Mouse (Mus musculus) mammary gland, adult 2 months (tissue): ENCODE results near the gene Ddr2. TPM values are rescaled to one million over a fixed set of nuclear protein-coding genes. Genes with fewer than 3 reads are reported as not detected.

Source experiments
- polyA plus RNA-seq: library from polyadenylated mRNA; depleted of rRNA; stranded (reverse); fragments of >200 nt; gene quantifications from 2 replicates; pipeline ENCODE4 v1.2.3, GENCODE M21; 2012; ENCODE audit warnings: low replicate concordance; rRNA removed

Gene Ddr2
- 25.5 and 49.9 TPM in 2 replicates for polyA plus RNA-seq

GRCm38 (mm10) chr1:170110516-170111332 lies at the start of gene Ddr2:
Gene Ddr2, minus strand, starts transcription at chr1:170110762.

GRCm38 (mm10) chr1:169968792-169969515 lies 141.6 kb downstream of the Ddr2 start, which contains the start of gene Hsd17b7:
Gene Hsd17b7, minus strand, starts transcription at chr1:169969241.

GRCm38 (mm10) chr1:169928454-169928971 lies 182.0 kb downstream of the Ddr2 start, which contains the start of gene Ccdc190:
Gene Ccdc190, plus strand, starts transcription at chr1:169928648.

Other genes with a start within 250 kb of the Ddr2 start
- gene Ccdc190, start 182.1 kb downstream of the Ddr2 start, polyA plus RNA-seq: not detected in 2 replicates
- gene Hsd17b7, start 141.5 kb downstream of the Ddr2 start, polyA plus RNA-seq: 3.3 and 9.4 TPM in 2 replicates
- gene Uap1, start 64.2 kb upstream of the Ddr2 start, polyA plus RNA-seq: 16.1 and 28.1 TPM in 2 replicates
- 9.7 and 16.4 TPM in 2 replicates for gene Uhmk1, start 104.6 kb upstream of the Ddr2 start, polyA plus RNA-seq
- gene Sh2d1b2, start 122.0 kb upstream of the Ddr2 start, polyA plus RNA-seq: not detected in 2 replicates
- 0.38 and 0.92 TPM in 2 replicates for gene Sh2d1b1, start 166.6 kb upstream of the Ddr2 start, polyA plus RNA-seq
- gene Gm7694, start 195.6 kb upstream of the Ddr2 start, polyA plus RNA-seq: 5.4 and 7.5 TPM in 2 replicates
- gene Spata46, start 198.0 kb upstream of the Ddr2 start, polyA plus RNA-seq: not detected in 2 replicates